Mouse (Mus musculus) megakaryocyte progenitor cell, adult 5-6 weeks (primary cell): ENCODE results near the gene Zfp513. TPM values are rescaled to one million over a fixed set of nuclear protein-coding genes. Genes with fewer than 3 reads are reported as not detected.
"Not testable (repeated sequence)": the region's sequence is repeated elsewhere in the genome, so short reads cannot be mapped to it uniquely, and the experiment has no call there.

Experiments
- ATAC-seq: replicated peaks from 2 replicates; pipeline ENCODE4 v1.8.0; 2016; ENCODE audit warnings: mild to moderate bottlenecking, moderate TSS enrichment, inconsistent platforms; ENCODE audit not compliant: poor library complexity
- total RNA-seq, 2 experiments: library from RNA; stranded (forward) in 1 of 2; stranded (reverse) in 1 of 2; fragments of 157-497, 149-512 nt in 1 of 2; fragments of 200-1000 nt in 1 of 2; gene quantifications; 2 replicates each; pipeline versions ENCODE4 v1.2.3 to v1.2.4; 2015 to 2017

The Zfp513 gene
- total RNA-seq (2015) = 7.1 and 7.3 TPM in 2 replicates
- 4.3 and 4.5 TPM in 2 replicates for total RNA-seq (2017)

- peak; percentile 96 for ATAC-seq
Observed at GRCm38 (mm10) chr5:31201742-31202590, at the start of gene Zfp513. Gene Zfp513 (minus strand): TSS chr5:31202303.

- peak; percentile 17; the same call in 1 of the 2 replicates for ATAC-seq
Observed at GRCm38 (mm10) chr5:31251541-31252101, 49.5 kb upstream of the Zfp513 start, which contains the start of gene Krtcap3. Gene Krtcap3 (plus strand): TSS chr5:31251691.

- ATAC-seq = no peak
Observed at GRCm38 (mm10) chr5:31250716-31251115, 48.6 kb upstream of the Zfp513 start.

GRCm38 (mm10) chr5:31242191-31242590, 40.1 kb upstream of the Zfp513 start:
- no peak for ATAC-seq

GRCm38 (mm10) chr5:31241522-31242034, 39.5 kb upstream of the Zfp513 start:
- ATAC-seq = peak; percentile 10; the same call in 1 of the 2 replicates

GRCm38 (mm10) chr5:31240637-31241521, 38.8 kb upstream of the Zfp513 start, which contains the start of the genes Nrbp1 and Gm9970:
Gene Nrbp1 (plus strand): TSS chr5:31240864.
Gene Gm9970 (minus strand): TSS chr5:31241232.
- ATAC-seq = peak; percentile 98

GRCm38 (mm10) chr5:31226641-31227040, 24.5 kb upstream of the Zfp513 start:
- no peak for ATAC-seq

GRCm38 (mm10) chr5:31222696-31223095, 20.6 kb upstream of the Zfp513 start:
- ATAC-seq = no peak

GRCm38 (mm10) chr5:31221304-31221945, 19.3 kb upstream of the Zfp513 start:
- ATAC-seq = peak; percentile 40

GRCm38 (mm10) chr5:31220448-31221303, 18.6 kb upstream of the Zfp513 start, which contains the start of gene Ppm1g:
Gene Ppm1g (minus strand): TSS chr5:31220687.
- ATAC-seq = peak; percentile 89

- peak; percentile 7; the same call in 1 of the 2 replicates for ATAC-seq
Observed at GRCm38 (mm10) chr5:31219911-31220447, 17.9 kb upstream of the Zfp513 start.

- no peak for ATAC-seq
Observed at GRCm38 (mm10) chr5:31219474-31219873, 17.4 kb upstream of the Zfp513 start.

- peak; percentile 24; the same call in 1 of the 2 replicates for ATAC-seq
Observed at GRCm38 (mm10) chr5:31219070-31219469, 17.0 kb upstream of the Zfp513 start.

GRCm38 (mm10) chr5:31218294-31218693, 16.2 kb upstream of the Zfp513 start:
- ATAC-seq = peak; percentile 40

GRCm38 (mm10) chr5:31216554-31216953, 14.5 kb upstream of the Zfp513 start:
- ATAC-seq = not testable (repeated sequence)

GRCm38 (mm10) chr5:31204421-31204820, 2.3 kb upstream of the Zfp513 start:
- ATAC-seq = no peak

- ATAC-seq = no peak
Observed at GRCm38 (mm10) chr5:31203866-31204265, 1.8 kb upstream of the Zfp513 start.

GRCm38 (mm10) chr5:31202933-31203332, 830 bp upstream of the Zfp513 start:
- no peak for ATAC-seq
